Mouse (Mus musculus) small intestine, adult 2 months (tissue): ENCODE measurements around the gene Prkca.

ENCODE experiments used
- CTCF ChIP-seq: fragments of 200-500 bp; IDR thresholded peaks from 2 replicates; pipeline ENCODE4 v1.5.1; 2012; ENCODE audit warnings: low read depth, mild to moderate bottlenecking, control low read depth, inconsistent platforms, low read length, moderate library complexity, mixed read lengths; ENCODE audit not compliant: insufficient replicate concordance, insufficient read length; ENCODE audit errors: extremely low read depth
- POLR2A ChIP-seq: fragments of 200-500 bp; IDR thresholded peaks from 2 replicates; pipeline ENCODE4 v1.6.1; 2012; ENCODE audit warnings: low read depth, mild to moderate bottlenecking, control low read depth, inconsistent platforms, low read length, moderate library complexity

- TF ChIP-seq CTCF: no peak
- no peak for TF ChIP-seq POLR2A
These were observed 195.2 kb downstream of the Prkca start for GRCm38 (mm10) chr11:108148491-108148890.
